Mouse (Mus musculus) E14TG2a.4 (cell line): Measurements from ENCODE around the gene Mboat2.

ENCODE experiments used
- H3K27me3 ChIP-seq: 2 replicates; pipeline ENCODE4 v1.6.1; 2014; ENCODE audit warnings: low read length, control low read depth; ENCODE audit not compliant: insufficient read depth
- H3K36me3 ChIP-seq: 2 replicates; pipeline ENCODE4 v1.6.1; 2014; ENCODE audit warnings: low read length, control low read depth; ENCODE audit not compliant: insufficient read depth
- H3K4me1 ChIP-seq: replicated peaks from 2 replicates; pipeline ENCODE4 v1.6.1; 2014; ENCODE audit warnings: low read depth, low read length, control low read depth
- H3K4me3 ChIP-seq: replicated peaks from 2 replicates; pipeline ENCODE4 v1.5.1; 2014; ENCODE audit warnings: mild to moderate bottlenecking, low read length
- H3K9me3 ChIP-seq: 2 replicates; pipeline ENCODE4 v1.6.1; 2014; ENCODE audit warnings: low read length, control low read depth
- CTCF ChIP-seq: conservative IDR thresholded peaks from 2 replicates; pipeline ENCODE4 v1.5.1; 2014; ENCODE audit warnings: low read length
- NANOG ChIP-seq: IDR thresholded peaks from 2 replicates; pipeline ENCODE4 v1.6.1; 2014; ENCODE audit warnings: borderline replicate concordance, low read length, mixed read lengths
- POU5F1 ChIP-seq: IDR thresholded peaks from 2 replicates; pipeline ENCODE4 v1.6.1; 2014; ENCODE audit warnings: low read length, borderline replicate concordance

Mboat2 gene

GRCm38 (mm10) chr12:24843395-24844072, 12.9 kb downstream of the Mboat2 start:
- Histone ChIP-seq H3K4me3 (no peak overlapping the region), H3K36me3 (no peaks in the 10 kb centered on the region), H3K9me3 (no peaks in the 10 kb centered on the region), H3K4me1 (peaks cover 75% of the 10 kb centered on the region), H3K27me3 (no peaks in the 10 kb centered on the region)
- no peak for TF ChIP-seq NANOG
- no peak for TF ChIP-seq CTCF
- no peak for TF ChIP-seq POU5F1

GRCm38 (mm10) chr12:24845344-24845743, 14.7 kb downstream of the Mboat2 start:
- Histone ChIP-seq H3K36me3 (no peaks in the 10 kb centered on the region), H3K4me3 (no peak overlapping the region), H3K9me3 (no peaks in the 10 kb centered on the region), H3K4me1 (peaks cover 61% of the 10 kb centered on the region), H3K27me3 (no peaks in the 10 kb centered on the region)
- no peak for TF ChIP-seq POU5F1
- no peak for TF ChIP-seq NANOG
- no peak for TF ChIP-seq CTCF

GRCm38 (mm10) chr12:24848107-24848506, 17.4 kb downstream of the Mboat2 start:
- no peaks in the 10 kb centered on the region for H3K9me3 ChIP-seq

GRCm38 (mm10) chr12:24857354-24857753, 26.7 kb downstream of the Mboat2 start:
- H3K36me3 ChIP-seq = no peaks in the 10 kb centered on the region
- no peaks in the 10 kb centered on the region for H3K27me3 ChIP-seq
- H3K4me1 ChIP-seq = peaks cover 22% of the 10 kb centered on the region
- H3K4me3 ChIP-seq = no peak overlapping the region
- no peaks in the 10 kb centered on the region for H3K9me3 ChIP-seq
- TF ChIP-seq NANOG = no peak
- no peak for TF ChIP-seq CTCF
- TF ChIP-seq POU5F1 = no peak

More at GRCm38 (mm10) chr12:24848107-24848506, 17.4 kb downstream of the Mboat2 start:
- no peaks in the 10 kb centered on the region for H3K36me3 ChIP-seq
- TF ChIP-seq NANOG = no peak
- no peak for TF ChIP-seq CTCF
- TF ChIP-seq POU5F1 = no peak
- H3K4me1 ChIP-seq = peaks cover 36% of the 10 kb centered on the region
- H3K4me3 ChIP-seq = no peak overlapping the region
- no peaks in the 10 kb centered on the region for H3K27me3 ChIP-seq

- H3K36me3 ChIP-seq = no peaks in the 10 kb centered on the region
- TF ChIP-seq POU5F1 (no peak), NANOG (no peak), CTCF (no peak)
- peaks cover 22% of the 10 kb centered on the region for H3K4me1 ChIP-seq
- H3K4me3 ChIP-seq = no peak overlapping the region
- H3K9me3 ChIP-seq = no peaks in the 10 kb centered on the region
- no peaks in the 10 kb centered on the region for H3K27me3 ChIP-seq
These were observed 28.7 kb downstream of the Mboat2 start for GRCm38 (mm10) chr12:24859357-24859756.

GRCm38 (mm10) chr12:24860436-24860835, 29.8 kb downstream of the Mboat2 start:
- H3K27me3 ChIP-seq = no peaks in the 10 kb centered on the region
- no peak overlapping the region for H3K4me3 ChIP-seq
- H3K4me1 ChIP-seq = peaks cover 22% of the 10 kb centered on the region
- TF ChIP-seq POU5F1 (no peak), CTCF (no peak)
- H3K36me3 ChIP-seq = no peaks in the 10 kb centered on the region
- no peaks in the 10 kb centered on the region for H3K9me3 ChIP-seq

- peaks cover 13% of the 10 kb centered on the region for H3K4me1 ChIP-seq
- H3K27me3 ChIP-seq = no peaks in the 10 kb centered on the region
- H3K9me3 ChIP-seq = no peaks in the 10 kb centered on the region
- TF ChIP-seq NANOG = no peak
- TF ChIP-seq CTCF = no peak
- no peak for TF ChIP-seq POU5F1
- H3K4me3 ChIP-seq = no peak overlapping the region
- no peaks in the 10 kb centered on the region for H3K36me3 ChIP-seq
These were observed 33.1 kb downstream of the Mboat2 start for GRCm38 (mm10) chr12:24863762-24864161.

- Histone ChIP-seq H3K4me1 (peaks cover 4% of the 10 kb centered on the region), H3K36me3 (no peaks in the 10 kb centered on the region), H3K27me3 (no peaks in the 10 kb centered on the region), H3K4me3 (no peak overlapping the region), H3K9me3 (no peaks in the 10 kb centered on the region)
- TF ChIP-seq CTCF (no peak), NANOG (no peak), POU5F1 (no peak)
These were observed 36.0 kb downstream of the Mboat2 start for GRCm38 (mm10) chr12:24866645-24867044.

GRCm38 (mm10) chr12:24868694-24869093, 38.0 kb downstream of the Mboat2 start:
- peaks cover 4% of the 10 kb centered on the region for H3K4me1 ChIP-seq
- H3K9me3 ChIP-seq = no peaks in the 10 kb centered on the region
- H3K4me3 ChIP-seq = no peak overlapping the region
- H3K27me3 ChIP-seq = no peaks in the 10 kb centered on the region
- H3K36me3 ChIP-seq = no peaks in the 10 kb centered on the region
- TF ChIP-seq CTCF (no peak), NANOG (no peak), POU5F1 (no peak)
